Mouse (Mus musculus) E14TG2a.4 (cell line): ENCODE measurements around the gene Bcas2.
"Not testable (repeated sequence)": the region's sequence is repeated elsewhere in the genome, so short reads cannot be mapped to it uniquely, and the experiment has no call there.

Source experiments
- H3K27me3 ChIP-seq: 2 replicates; pipeline ENCODE4 v1.6.1; 2014; ENCODE audit warnings: low read length, control low read depth; ENCODE audit not compliant: insufficient read depth
- H3K36me3 ChIP-seq: 2 replicates; pipeline ENCODE4 v1.6.1; 2014; ENCODE audit warnings: low read length, control low read depth; ENCODE audit not compliant: insufficient read depth
- H3K4me1 ChIP-seq: replicated peaks from 2 replicates; pipeline ENCODE4 v1.6.1; 2014; ENCODE audit warnings: low read depth, low read length, control low read depth
- H3K4me3 ChIP-seq: replicated peaks from 2 replicates; pipeline ENCODE4 v1.5.1; 2014; ENCODE audit warnings: mild to moderate bottlenecking, low read length
- H3K9me3 ChIP-seq: 2 replicates; pipeline ENCODE4 v1.6.1; 2014; ENCODE audit warnings: low read length, control low read depth
- CTCF ChIP-seq: conservative IDR thresholded peaks from 2 replicates; pipeline ENCODE4 v1.5.1; 2014; ENCODE audit warnings: low read length
- NANOG ChIP-seq: IDR thresholded peaks from 2 replicates; pipeline ENCODE4 v1.6.1; 2014; ENCODE audit warnings: borderline replicate concordance, low read length, mixed read lengths
- POU5F1 ChIP-seq: IDR thresholded peaks from 2 replicates; pipeline ENCODE4 v1.6.1; 2014; ENCODE audit warnings: low read length, borderline replicate concordance

Gene Bcas2

GRCm38 (mm10) chr3:103133098-103133497, 38.4 kb upstream of the Bcas2 start:
- TF ChIP-seq NANOG (no peak), CTCF (no peak), POU5F1 (no peak)
- H3K4me3 ChIP-seq: peak overlapping the region; percentile 8; the same call in 1 of the 2 replicates
- H3K9me3 ChIP-seq: no peaks in the 10 kb centered on the region
- peaks cover 79% of the 10 kb centered on the region for H3K36me3 ChIP-seq
- H3K27me3 ChIP-seq: no peaks in the 10 kb centered on the region
- peaks cover 75% of the 10 kb centered on the region for H3K4me1 ChIP-seq

GRCm38 (mm10) chr3:103136414-103137077, 34.9 kb upstream of the Bcas2 start:
- H3K4me3 ChIP-seq: no peak overlapping the region
- H3K27me3 ChIP-seq: no peaks in the 10 kb centered on the region
- no peak for TF ChIP-seq NANOG
- TF ChIP-seq CTCF: no peak
- no peak for TF ChIP-seq POU5F1
- H3K9me3 ChIP-seq: no peaks in the 10 kb centered on the region
- peaks cover 82% of the 10 kb centered on the region for H3K36me3 ChIP-seq
- peaks cover 74% of the 10 kb centered on the region for H3K4me1 ChIP-seq

- TF ChIP-seq NANOG (no peak), CTCF (no peak), POU5F1 (no peak)
- Histone ChIP-seq H3K27me3 (no peaks in the 10 kb centered on the region), H3K4me3 (peak overlapping the region; percentile 24; the same call in 1 of the 2 replicates), H3K4me1 (peaks cover 77% of the 10 kb centered on the region), H3K36me3 (peaks cover 81% of the 10 kb centered on the region), H3K9me3 (no peaks in the 10 kb centered on the region)
Measured at GRCm38 (mm10) chr3:103139047-103139446, 32.4 kb upstream of the Bcas2 start.

- Histone ChIP-seq H3K36me3 (peaks cover 79% of the 10 kb centered on the region), H3K4me3 (0 out of 2 replicates have a peak overlapping the region, but pooled peaks have one; percentile 11), H3K4me1 (peaks cover 88% of the 10 kb centered on the region)
- H3K27me3 ChIP-seq, H3K9me3 ChIP-seq: not testable (repeated sequence)
Measured at GRCm38 (mm10) chr3:103140095-103140838, 31.2 kb upstream of the Bcas2 start.

GRCm38 (mm10) chr3:103141287-103141686, 30.2 kb upstream of the Bcas2 start:
- no peak for TF ChIP-seq NANOG
- no peak for TF ChIP-seq POU5F1
- no peak for TF ChIP-seq CTCF
- no peaks in the 10 kb centered on the region for H3K9me3 ChIP-seq

GRCm38 (mm10) chr3:103142366-103142765, 29.1 kb upstream of the Bcas2 start:
- peaks cover 89% of the 10 kb centered on the region for H3K4me1 ChIP-seq
- H3K36me3 ChIP-seq: peaks cover 74% of the 10 kb centered on the region
- H3K4me3 ChIP-seq: 0 out of 2 replicates have a peak overlapping the region, but pooled peaks have one; percentile 29
- no peaks in the 10 kb centered on the region for H3K9me3 ChIP-seq
- TF ChIP-seq CTCF: no peak
- TF ChIP-seq NANOG: no peak
- no peak for TF ChIP-seq POU5F1
- no peaks in the 10 kb centered on the region for H3K27me3 ChIP-seq

More at GRCm38 (mm10) chr3:103141287-103141686, 30.2 kb upstream of the Bcas2 start:
- Histone ChIP-seq H3K4me3 (peak overlapping the region; percentile 35; the same call in 1 of the 2 replicates), H3K36me3 (peaks cover 77% of the 10 kb centered on the region), H3K4me1 (peaks cover 92% of the 10 kb centered on the region), H3K27me3 (no peaks in the 10 kb centered on the region)

- H3K27me3 ChIP-seq: no peaks in the 10 kb centered on the region
- TF ChIP-seq CTCF (no peak), NANOG (peak; percentile 49; the same call in 1 of the 2 replicates)
- peak overlapping the region; percentile 51 for H3K4me3 ChIP-seq
- no peaks in the 10 kb centered on the region for H3K9me3 ChIP-seq
- peaks cover 88% of the 10 kb centered on the region for H3K4me1 ChIP-seq
- peaks cover 77% of the 10 kb centered on the region for H3K36me3 ChIP-seq
Measured at GRCm38 (mm10) chr3:103145336-103145735, 26.1 kb upstream of the Bcas2 start.

GRCm38 (mm10) chr3:103145791-103146190, 25.7 kb upstream of the Bcas2 start:
- peaks cover 80% of the 10 kb centered on the region for H3K36me3 ChIP-seq
- TF ChIP-seq POU5F1: no peak
- no peak for TF ChIP-seq CTCF
- TF ChIP-seq NANOG: no peak
- peaks cover 88% of the 10 kb centered on the region for H3K4me1 ChIP-seq
- H3K27me3 ChIP-seq: no peaks in the 10 kb centered on the region
- H3K4me3 ChIP-seq: peak overlapping the region; percentile 51
- no peaks in the 10 kb centered on the region for H3K9me3 ChIP-seq
